Mouse (Mus musculus) CH12.LX (cell line): Measurements from ENCODE around the gene Plscr2. TPM values are rescaled to one million over a fixed set of nuclear protein-coding genes. Genes with fewer than 3 reads are reported as not detected.

Source experiments
- DNase-seq: peaks from one replicate; pipeline ENCODE4 v3.0.0-alpha.2; 2013; ENCODE audit errors: extremely low read depth
- H3K27ac ChIP-seq: 2 replicates; pipeline ENCODE4 v1.5.1; 2012; ENCODE audit warnings: low read depth, mild to moderate bottlenecking, control low read depth, moderate library complexity; ENCODE audit not compliant: insufficient read depth
- H3K27me3 ChIP-seq: replicated peaks from 2 replicates; pipeline ENCODE3; 2012; ENCODE audit warnings: inconsistent platforms
- H3K36me3 ChIP-seq, 2 experiments: replicated peaks in 1 of 2; 2 replicates each; pipeline versions ENCODE3 to v1.6.1; 2012; ENCODE audit warnings: inconsistent platforms in 1 of 2, low read length in 1 of 2, mild to moderate bottlenecking in 1 of 2, mixed read lengths in 1 of 2, moderate library complexity in 1 of 2; ENCODE audit not compliant: control insufficient read depth in 1 of 2, insufficient read depth in 1 of 2
- H3K4me1 ChIP-seq, 2 experiments: 2 replicates each; pipeline ENCODE4 v1.6.1; 2012; ENCODE audit warnings: inconsistent platforms in 1 of 2, moderate library complexity in 1 of 2; ENCODE audit not compliant: insufficient read depth in 2 of 2, control insufficient read depth in 1 of 2
- H3K4me2 ChIP-seq: 2 replicates; pipeline ENCODE4 v1.6.1; 2012; ENCODE audit warnings: low read depth, mild to moderate bottlenecking, control low read depth; ENCODE audit not compliant: poor library complexity, insufficient read depth, severe bottlenecking
- H3K4me3 ChIP-seq, 3 experiments: fragments of 150-350 bp in 1 of 3; sonication (generic) in 1 of 3; replicated peaks in 1 of 3; 2 replicates each; pipeline versions ENCODE3 to v1.5.1; 2011 to 2012; ENCODE audit warnings: low read depth in 2 of 3, low read length in 2 of 3, mild to moderate bottlenecking in 2 of 3, moderate library complexity in 2 of 3, control low read depth in 1 of 3, improper control_type of control experiment in 1 of 3, inconsistent platforms in 1 of 3, mixed read lengths in 1 of 3; ENCODE audit not compliant: poor library complexity in 1 of 3
- H3K79me2 ChIP-seq: replicated peaks from 2 replicates; pipeline ENCODE4 v1.6.1; 2012; ENCODE audit warnings: mild to moderate bottlenecking, moderate library complexity; ENCODE audit not compliant: control insufficient read depth, poor library complexity, insufficient read depth, severe bottlenecking; ENCODE audit errors: extremely low read depth
- H3K9ac ChIP-seq: 2 replicates; pipeline ENCODE4 v1.6.1; 2012; ENCODE audit warnings: low read depth, mild to moderate bottlenecking, control low read depth, moderate library complexity; ENCODE audit not compliant: insufficient read depth
- H3K9me3 ChIP-seq: replicated peaks from 2 replicates; pipeline ENCODE3; 2012; ENCODE audit warnings: low read length, inconsistent platforms, mixed read lengths
- CHD1 ChIP-seq: IDR thresholded peaks from 2 replicates; pipeline ENCODE4 v1.6.1; 2012; ENCODE audit warnings: low read depth, low read length, improper control_type of control experiment, inconsistent platforms
- HCFC1 ChIP-seq: IDR thresholded peaks from 2 replicates; pipeline ENCODE4 v1.6.1; 2012; ENCODE audit warnings: low read depth, mild to moderate bottlenecking, inconsistent platforms, low read length, improper control_type of control experiment
- JUN ChIP-seq: IDR thresholded peaks from 2 replicates; pipeline ENCODE4 v1.6.1; 2011; ENCODE audit warnings: low read depth, mild to moderate bottlenecking, low read length, improper control_type of control experiment, moderate library complexity; ENCODE audit not compliant: insufficient read depth
- MAZ ChIP-seq: IDR thresholded peaks from 2 replicates; pipeline ENCODE4 v1.6.1; 2012; ENCODE audit warnings: low read depth, mild to moderate bottlenecking, inconsistent platforms, low read length, improper control_type of control experiment, moderate library complexity
- MXI1 ChIP-seq: IDR thresholded peaks from 2 replicates; pipeline ENCODE4 v1.6.1; 2011; ENCODE audit warnings: mild to moderate bottlenecking, low read depth, low read length, improper control_type of control experiment
- POLR2A ChIP-seq: IDR thresholded peaks from 2 replicates; pipeline ENCODE4 v1.6.1; 2011; ENCODE audit warnings: low read depth, mild to moderate bottlenecking, improper control_type of control experiment, low read length
- POLR2AphosphoS2 ChIP-seq: IDR thresholded peaks from 2 replicates; pipeline ENCODE4 v1.6.1; 2011; ENCODE audit warnings: low read depth, low read length, improper control_type of control experiment
- RAD21 ChIP-seq: IDR thresholded peaks from 2 replicates; pipeline ENCODE4 v1.6.1; 2011; ENCODE audit warnings: low read depth, mild to moderate bottlenecking, low read length, improper control_type of control experiment, moderate library complexity
- RCOR1 ChIP-seq: conservative IDR thresholded peaks from 2 replicates; pipeline ENCODE4 v1.6.1; 2012; ENCODE audit warnings: low read depth, mild to moderate bottlenecking, inconsistent platforms, low read length, improper control_type of control experiment
- SIN3A ChIP-seq: IDR thresholded peaks from 2 replicates; pipeline ENCODE4 v1.6.1; 2012; ENCODE audit warnings: low read length, improper control_type of control experiment, inconsistent platforms
- UBTF ChIP-seq: IDR thresholded peaks from 2 replicates; pipeline ENCODE4 v1.6.1; 2012; ENCODE audit warnings: low read depth, mild to moderate bottlenecking, inconsistent platforms, low read length, improper control_type of control experiment, moderate library complexity
- ZC3H11A ChIP-seq: IDR thresholded peaks from 2 replicates; pipeline ENCODE4 v1.6.1; 2012; ENCODE audit warnings: low read depth, mild to moderate bottlenecking, inconsistent platforms, low read length, improper control_type of control experiment
- ZNF384 ChIP-seq: IDR thresholded peaks from 2 replicates; pipeline ENCODE4 v1.6.1; 2012; ENCODE audit warnings: low read depth, low read length, improper control_type of control experiment, inconsistent platforms
- dilution Hi-C: fragments of 300-500 bp; cut with MboI; formaldehyde crosslinking; loops from 2 replicates; pipeline ENCODE4 v1.14.3; 2020; ENCODE audit warnings: low sequenced_read_pairs; ENCODE audit not compliant: extremely low pct_unique_long_range_greater_than_20kb, extremely low pct_ligation_motif_present
- in situ Hi-C: fragments of 300-500 bp; cut with MboI; formaldehyde crosslinking; loops from 3 replicates; pipeline ENCODE4 v1.14.3; 2019; ENCODE audit warnings: low sequenced_read_pairs, low pct_ligation_motif_present, low pct_unique_long_range_greater_than_20kb, mixed read lengths
- polyA plus RNA-seq: library from polyadenylated mRNA; unstranded; fragments of >175 nt; gene quantifications from 2 replicates; pipeline ENCODE4 v1.2.1, GENCODE M21; 2012; ENCODE audit warnings: low read depth; ENCODE audit not compliant: insufficient read length
- total RNA-seq, 2 experiments: library from RNA; depleted of rRNA; stranded (reverse); fragments of 300-350 nt in 1 of 2; fragments of >200 nt in 1 of 2; gene quantifications; 2 replicates each; pipeline ENCODE4 v1.2.3; 2012 to 2014

Gene Plscr2
- total and polyA plus RNA-seq, 3 experiments: 0.91 to 1.4 (median 0.95) TPM

DNA sequence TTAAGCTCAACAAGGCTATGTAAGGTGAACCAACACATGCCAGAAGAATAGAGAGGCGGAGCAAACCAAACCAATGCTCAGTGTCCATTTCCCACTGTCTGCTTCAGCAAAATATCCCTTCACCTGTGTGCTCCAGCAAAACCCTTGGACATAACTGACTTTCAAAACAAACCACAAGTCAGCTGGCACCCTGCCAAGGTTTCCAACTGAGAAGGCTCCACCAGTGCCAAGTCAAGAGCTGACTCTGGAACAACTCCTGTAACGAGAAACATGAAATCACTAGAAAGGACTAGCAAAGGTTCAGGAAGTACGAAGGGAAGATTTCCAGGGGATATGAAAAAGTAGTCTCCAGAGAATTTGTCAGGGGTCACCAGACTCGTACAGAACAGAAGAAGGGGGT, 4.5 kb upstream of the Plscr2 start:
- H3K79me2 ChIP-seq: peaks cover 15% of the 10 kb centered on the region
- no peak overlapping the region for H3K4me3 ChIP-seq
- no peak overlapping the region for H3K27ac ChIP-seq
- H3K9ac ChIP-seq: no peak overlapping the region
- H3K4me1 ChIP-seq: peaks cover 29 to 83% of the 10 kb centered on the region in 2 experiments
- no peak overlapping the region for H3K4me2 ChIP-seq
- in situ Hi-C loops: no loop called here
- TF ChIP-seq RCOR1 (no peak), JUN (no peak), HCFC1 (no peak), ZNF384 (no peak), UBTF (no peak), POLR2AphosphoS2 (no peak), ZC3H11A (no peak), SIN3A (no peak), MAZ (no peak), RAD21 (no peak)
- no peaks in the 10 kb centered on the region for H3K9me3 ChIP-seq
- no peak for DNase-seq
- H3K36me3 ChIP-seq: peaks cover 55 to 74% of the 10 kb centered on the region in 2 experiments
- dilution Hi-C loops: no loop called here
- no peaks in the 10 kb centered on the region for H3K27me3 ChIP-seq

DNA sequence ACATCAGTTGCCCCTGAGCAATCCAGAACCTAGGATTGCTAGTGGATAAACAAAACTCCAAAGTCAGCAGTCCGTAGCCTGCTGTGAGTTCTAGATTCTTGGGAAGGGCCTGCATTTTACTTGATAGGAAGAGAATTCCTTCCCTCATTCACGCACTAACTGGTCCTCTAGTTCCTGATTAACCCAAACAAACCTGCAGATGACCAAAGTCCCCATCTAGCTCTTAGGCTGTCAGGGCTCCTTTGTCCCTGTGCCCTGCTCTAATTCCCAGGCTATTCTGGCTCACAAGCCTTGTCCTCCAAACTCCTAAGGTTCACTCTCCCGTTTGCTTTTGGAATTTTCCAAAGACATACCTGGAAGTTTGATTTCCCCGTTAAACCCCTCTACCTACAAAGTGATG, 2.8 kb upstream of the Plscr2 start:
- H3K9me3 ChIP-seq: no peaks in the 10 kb centered on the region
- H3K79me2 ChIP-seq: peaks cover 6% of the 10 kb centered on the region
- no peak overlapping the region for H3K4me3 ChIP-seq
- H3K9ac ChIP-seq: no peak overlapping the region
- dilution Hi-C loops (no loop called here), in situ Hi-C loops (no loop called here)
- H3K4me1 ChIP-seq: peaks cover 26 to 66% of the 10 kb centered on the region in 2 experiments
- DNase-seq: no peak
- H3K27me3 ChIP-seq: no peaks in the 10 kb centered on the region
- H3K27ac ChIP-seq: peak overlapping the region; percentile 11; the same call in 1 of the 2 replicates
- TF ChIP-seq ZNF384: no peak
- TF ChIP-seq, all 38 proteins: peak for 0
- Histone ChIP-seq H3K4me2 (no peak overlapping the region), H3K36me3 (peaks cover 39 to 70% of the 10 kb centered on the region in 2 experiments)

DNA sequence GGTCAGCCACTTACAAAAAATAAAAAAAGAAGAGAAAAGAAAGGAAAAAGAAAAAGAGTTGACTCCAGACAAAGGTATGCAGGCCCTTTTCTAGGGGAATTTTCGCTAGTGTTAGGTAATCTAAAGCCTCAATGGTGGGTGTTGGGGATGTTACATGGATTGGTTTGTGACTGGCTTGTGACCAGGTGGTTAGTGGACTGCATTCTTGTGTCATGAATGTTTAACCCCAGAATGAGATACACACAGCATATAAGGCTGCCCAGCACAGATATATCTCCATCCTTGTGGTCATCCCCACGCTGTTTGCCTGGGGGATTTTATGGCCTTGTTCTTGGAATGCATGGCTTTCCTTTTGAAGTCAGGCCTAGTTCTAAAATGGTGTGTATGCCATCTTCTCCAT, 2.1 kb upstream of the Plscr2 start:
- Histone ChIP-seq H3K79me2 (peaks cover 3% of the 10 kb centered on the region; the same call in 1 of the 2 replicates), H3K4me3 (no peak overlapping the region), H3K27me3 (no peaks in the 10 kb centered on the region), H3K9ac (no peak overlapping the region), H3K9me3 (no peaks in the 10 kb centered on the region), H3K27ac (peak overlapping the region; percentile 65; the same call in 1 of the 2 replicates), H3K36me3 (peaks cover 34 to 65% of the 10 kb centered on the region in 2 experiments), H3K4me2 (no peak overlapping the region), H3K4me1 (peaks cover 24 to 60% of the 10 kb centered on the region in 2 experiments)
- TF ChIP-seq CHD1: no peak
- 0 out of 2 replicates have a peak, but pooled peaks have one; percentile 13 for TF ChIP-seq POLR2A
- no peak for TF ChIP-seq MXI1
- no peak for DNase-seq
- dilution Hi-C loops: no loop called here
- in situ Hi-C loops: no loop called here
